Mouse (Mus musculus): ENCODE data around the gene Recql. TPM values are rescaled to one million over a fixed set of nuclear protein-coding genes. Genes with fewer than 3 reads are reported as not detected.

The Recql gene
- polyA plus RNA-seq (2014; fragmentation: Nextera tagmentation; extraction: Ambion mirVana): 44.7 and 48.3 TPM in 2 replicates

GRCm38 (mm10) chr6:142387011-142387754 is at the start of gene Recql, which contains the start of gene Golt1b:
TSS of gene Recql (minus strand) at chr6:142387087.
TSS of gene Golt1b (plus strand) at chr6:142387221.
- Histone ChIP-seq H3K36me3 (ENCODE audit: control insufficient read depth, insufficient read depth, low read length) (no peaks in the 10 kb centered on the region), H3K4me2 (ENCODE audit: low read depth, low read length, severe bottlenecking) (peak within 1 kb of the TSS; percentile 65), H3K9me3 (ENCODE audit: control insufficient read depth, low read length) (no peaks in the 10 kb centered on the region), H3K4me1 (replicated peaks; ENCODE audit: control insufficient read depth, insufficient read depth, low read length) (no peaks in the 10 kb centered on the region), H3K27me3 (ENCODE audit: control insufficient read depth, insufficient read depth, low read length) (no peaks in the 10 kb centered on the region), H3K9ac (ENCODE audit: low read length) (peak within 1 kb of the TSS; percentile 71), H3K4me3 (ENCODE audit: low read depth, low read length) (peak within 1 kb of the TSS; percentile 70), H3K27ac (ENCODE audit: low read depth, low read length) (no peak within 1 kb of the TSS)
- ATAC-seq (replicated peaks; ENCODE audit: low FRiP score): peak; percentile 100
- peak; percentile 98 for DNase-seq (ENCODE audit: low spot score)
- 1% methylated on average over 86 of the region's 87 CpGs for WGBS

DNA sequence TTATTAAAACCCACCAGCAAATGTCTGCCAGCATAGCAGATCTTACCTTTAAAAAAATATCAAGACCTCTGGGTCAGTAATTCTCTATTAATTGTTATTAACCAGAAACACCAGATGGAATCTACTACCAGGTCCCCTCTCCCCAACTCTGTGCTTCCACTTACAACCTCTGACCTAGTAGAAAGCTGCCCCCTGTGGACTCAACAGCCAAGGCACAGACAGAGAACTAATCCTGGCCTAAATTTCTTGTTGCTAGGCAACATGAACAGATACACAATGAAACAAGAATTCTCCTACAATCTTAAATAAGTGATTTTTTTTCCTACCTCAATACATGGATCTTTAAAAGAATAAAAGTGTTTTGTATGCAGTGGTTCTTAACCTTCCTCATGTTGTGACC is 42.2 kb upstream of the Recql start:
- Histone ChIP-seq H3K4me3 (ENCODE audit: low read depth, low read length) (no peak overlapping the region), H3K4me1 (replicated peaks; ENCODE audit: control insufficient read depth, insufficient read depth, low read length) (no peaks in the 10 kb centered on the region), H3K36me3 (ENCODE audit: control insufficient read depth, insufficient read depth, low read length) (no peaks in the 10 kb centered on the region), H3K27ac (ENCODE audit: low read depth, low read length) (no peak overlapping the region), H3K27me3 (ENCODE audit: control insufficient read depth, insufficient read depth, low read length) (no peaks in the 10 kb centered on the region), H3K9ac (ENCODE audit: low read length) (no peak overlapping the region), H3K4me2 (ENCODE audit: low read depth, low read length, severe bottlenecking) (no peak overlapping the region), H3K9me3 (ENCODE audit: control insufficient read depth, low read length) (no peaks in the 10 kb centered on the region)
- DNase-seq (ENCODE audit: low spot score): no peak
- no peak for ATAC-seq (replicated peaks; ENCODE audit: low FRiP score)

DNA sequence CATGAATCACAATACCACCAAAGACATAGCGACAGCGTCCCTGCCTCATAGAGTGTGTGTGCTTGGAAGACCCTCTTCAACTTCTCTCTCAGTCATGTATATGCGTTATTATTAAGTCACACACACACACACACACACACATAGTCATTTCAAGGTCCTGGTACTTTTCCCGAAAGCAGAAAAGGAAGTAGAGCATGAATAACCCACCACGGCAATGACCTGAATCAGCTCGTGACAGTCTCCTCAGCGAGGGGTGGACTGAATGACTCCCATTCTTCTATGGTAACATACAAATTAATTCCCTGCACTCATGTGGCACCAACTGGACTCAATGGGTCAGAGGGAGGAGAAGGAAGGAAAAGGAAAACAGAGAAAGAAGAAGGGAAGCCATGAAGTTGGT is 38.1 kb upstream of the Recql start:
- Histone ChIP-seq H3K4me1 (replicated peaks; ENCODE audit: control insufficient read depth, insufficient read depth, low read length) (no peaks in the 10 kb centered on the region), H3K27me3 (ENCODE audit: control insufficient read depth, insufficient read depth, low read length) (no peaks in the 10 kb centered on the region), H3K9me3 (ENCODE audit: control insufficient read depth, low read length) (no peaks in the 10 kb centered on the region), H3K27ac (ENCODE audit: low read depth, low read length) (no peak overlapping the region), H3K9ac (ENCODE audit: low read length) (no peak overlapping the region), H3K4me2 (ENCODE audit: low read depth, low read length, severe bottlenecking) (no peak overlapping the region), H3K4me3 (ENCODE audit: low read depth, low read length) (no peak overlapping the region), H3K36me3 (ENCODE audit: control insufficient read depth, insufficient read depth, low read length) (no peaks in the 10 kb centered on the region)
- ATAC-seq (replicated peaks; ENCODE audit: low FRiP score) (no peak), DNase-seq (ENCODE audit: low spot score) (no peak)
- WGBS: 81% methylated on average over 7 of the region's 7 CpGs

DNA sequence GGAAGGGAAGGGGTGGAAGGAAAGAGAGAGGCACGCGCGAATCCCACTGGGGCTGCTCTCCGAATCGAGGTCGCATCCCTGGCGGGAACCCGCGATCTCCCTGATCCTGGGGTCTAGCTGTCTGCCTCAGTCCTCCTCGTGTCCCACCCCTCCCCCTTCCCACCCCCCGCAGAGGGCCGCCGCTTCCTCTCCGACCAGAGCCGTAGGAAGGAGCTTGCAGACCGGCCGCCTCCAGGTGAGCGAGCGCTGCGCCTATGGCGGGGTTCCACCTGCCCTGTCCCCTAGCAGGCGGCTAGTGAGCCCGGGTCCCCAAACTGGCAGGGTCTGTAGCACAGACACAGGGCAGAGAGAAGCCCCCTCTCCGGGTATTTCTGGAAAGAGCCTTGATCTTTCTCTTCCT is 27.7 kb upstream of the Recql start:
- Histone ChIP-seq H3K4me1 (replicated peaks; ENCODE audit: control insufficient read depth, insufficient read depth, low read length) (peaks cover 2% of the 10 kb centered on the region; the same call in 1 of the 2 replicates), H3K9me3 (ENCODE audit: control insufficient read depth, low read length) (no peaks in the 10 kb centered on the region), H3K4me2 (ENCODE audit: low read depth, low read length, severe bottlenecking) (peak overlapping the region; percentile 58), H3K9ac (ENCODE audit: low read length) (peak overlapping the region; percentile 43; the same call in 1 of the 2 replicates), H3K4me3 (ENCODE audit: low read depth, low read length) (peak overlapping the region; percentile 29), H3K27ac (ENCODE audit: low read depth, low read length) (no peak overlapping the region), H3K36me3 (ENCODE audit: control insufficient read depth, insufficient read depth, low read length) (no peaks in the 10 kb centered on the region), H3K27me3 (ENCODE audit: control insufficient read depth, insufficient read depth, low read length) (peaks cover 14% of the 10 kb centered on the region)
- peak; percentile 66 for DNase-seq (ENCODE audit: low spot score)
- under 1% methylated on average over 23 of the region's 24 CpGs for WGBS
- ATAC-seq (replicated peaks; ENCODE audit: low FRiP score): peak; percentile 34

DNA sequence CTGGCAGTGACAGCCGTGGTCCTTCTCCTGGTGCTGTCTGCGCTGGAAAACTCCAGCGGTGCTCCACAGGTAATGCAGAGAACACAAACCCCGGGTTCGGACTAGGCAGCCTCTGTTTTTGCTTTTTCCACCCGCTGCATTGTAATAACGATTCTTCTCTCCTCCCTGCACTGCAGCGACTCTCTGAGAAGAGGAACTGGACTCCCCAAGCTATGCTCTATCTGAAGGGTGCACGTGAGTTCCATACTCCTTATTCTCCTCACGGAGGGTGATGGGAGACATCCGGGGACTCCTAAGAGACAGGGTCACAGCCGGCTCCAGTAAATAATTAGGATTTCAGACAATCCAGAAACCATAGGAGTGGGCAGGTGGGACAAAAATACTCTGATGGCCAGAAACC is 27.0 kb upstream of the Recql start:
- no peak for DNase-seq (ENCODE audit: low spot score)
- no peak overlapping the region for H3K4me3 ChIP-seq (ENCODE audit: low read depth, low read length)
- H3K4me1 ChIP-seq (replicated peaks; ENCODE audit: control insufficient read depth, insufficient read depth, low read length): peaks cover 2% of the 10 kb centered on the region; the same call in 1 of the 2 replicates
- 14% methylated on average over 12 of the region's 12 CpGs for WGBS
- no peak overlapping the region for H3K27ac ChIP-seq (ENCODE audit: low read depth, low read length)
- H3K4me2 ChIP-seq (ENCODE audit: low read depth, low read length, severe bottlenecking): no peak overlapping the region
- no peak overlapping the region for H3K9ac ChIP-seq (ENCODE audit: low read length)
- no peaks in the 10 kb centered on the region for H3K36me3 ChIP-seq (ENCODE audit: control insufficient read depth, insufficient read depth, low read length)
- ATAC-seq (replicated peaks; ENCODE audit: low FRiP score): 0 out of 2 replicates have a peak, but pooled peaks have one; percentile 32
- no peaks in the 10 kb centered on the region for H3K9me3 ChIP-seq (ENCODE audit: control insufficient read depth, low read length)
- peaks cover 14% of the 10 kb centered on the region for H3K27me3 ChIP-seq (ENCODE audit: control insufficient read depth, insufficient read depth, low read length)

GRCm38 (mm10) chr6:142412906-142413491 is 26.1 kb upstream of the Recql start, which contains the start of gene Spx:
TSS of gene Spx (plus strand) at chr6:142413441.
- no peaks in the 10 kb centered on the region for H3K36me3 ChIP-seq (ENCODE audit: control insufficient read depth, insufficient read depth, low read length)
- no peak within 1 kb of the TSS; the same call in 1 of the 2 replicates for H3K4me3 ChIP-seq (ENCODE audit: low read depth, low read length)
- H3K9me3 ChIP-seq (ENCODE audit: control insufficient read depth, low read length): no peaks in the 10 kb centered on the region
- H3K4me1 ChIP-seq (replicated peaks; ENCODE audit: control insufficient read depth, insufficient read depth, low read length): peaks cover 2% of the 10 kb centered on the region; the same call in 1 of the 2 replicates
- DNase-seq (ENCODE audit: low spot score) (no peak), ATAC-seq (replicated peaks; ENCODE audit: low FRiP score) (no peak)
- H3K27ac ChIP-seq (ENCODE audit: low read depth, low read length): no peak within 1 kb of the TSS
- peaks cover 14% of the 10 kb centered on the region for H3K27me3 ChIP-seq (ENCODE audit: control insufficient read depth, insufficient read depth, low read length)
- 70% methylated on average over 11 of the region's 11 CpGs for WGBS
- peak within 1 kb of the TSS; percentile 58; the same call in 1 of the 2 replicates for H3K4me2 ChIP-seq (ENCODE audit: low read depth, low read length, severe bottlenecking)
- H3K9ac ChIP-seq (ENCODE audit: low read length): no peak within 1 kb of the TSS

GRCm38 (mm10) chr6:142411140-142411539 is 24.3 kb upstream of the Recql start:
- Histone ChIP-seq H3K36me3 (ENCODE audit: control insufficient read depth, insufficient read depth, low read length) (no peaks in the 10 kb centered on the region), H3K4me1 (replicated peaks; ENCODE audit: control insufficient read depth, insufficient read depth, low read length) (peaks cover 2% of the 10 kb centered on the region; the same call in 1 of the 2 replicates), H3K4me3 (ENCODE audit: low read depth, low read length) (no peak overlapping the region), H3K9ac (ENCODE audit: low read length) (no peak overlapping the region), H3K27me3 (ENCODE audit: control insufficient read depth, insufficient read depth, low read length) (peaks cover 14% of the 10 kb centered on the region), H3K9me3 (ENCODE audit: control insufficient read depth, low read length) (no peaks in the 10 kb centered on the region), H3K4me2 (ENCODE audit: low read depth, low read length, severe bottlenecking) (no peak overlapping the region), H3K27ac (ENCODE audit: low read depth, low read length) (no peak overlapping the region)
- 7% methylated on average over 1 of the region's 1 CpGs for WGBS
- no peak for DNase-seq (ENCODE audit: low spot score)
- ATAC-seq (replicated peaks; ENCODE audit: low FRiP score): 0 out of 2 replicates have a peak, but pooled peaks have one; percentile 15

GRCm38 (mm10) chr6:142395756-142396155 is 8.9 kb upstream of the Recql start:
- DNase-seq (ENCODE audit: low spot score) (no peak), ATAC-seq (replicated peaks; ENCODE audit: low FRiP score) (no peak)
- Histone ChIP-seq H3K4me1 (replicated peaks; ENCODE audit: control insufficient read depth, insufficient read depth, low read length) (no peaks in the 10 kb centered on the region), H3K36me3 (ENCODE audit: control insufficient read depth, insufficient read depth, low read length) (no peaks in the 10 kb centered on the region; the same call in 1 of the 2 replicates), H3K27ac (ENCODE audit: low read depth, low read length) (no peak overlapping the region), H3K27me3 (ENCODE audit: control insufficient read depth, insufficient read depth, low read length) (no peaks in the 10 kb centered on the region), H3K4me3 (ENCODE audit: low read depth, low read length) (no peak overlapping the region), H3K9me3 (ENCODE audit: control insufficient read depth, low read length) (no peaks in the 10 kb centered on the region), H3K4me2 (ENCODE audit: low read depth, low read length, severe bottlenecking) (no peak overlapping the region), H3K9ac (ENCODE audit: low read length) (no peak overlapping the region)
- WGBS: 94% methylated on average over 6 of the region's 6 CpGs
